ENCODE assay signal across 19 mouse cellular contexts in genomic region chr5:124621362-124621761, GRCm38 (mm10). TPM values are rescaled to one million over a fixed set of nuclear protein-coding genes. Genes with fewer than 3 reads are reported as not detected.
A peak's percentile ranks its signal among the peaks of the same experiment; 100 is the strongest.
DNase-seq lines count a peak whose midpoint lies in the region; ATAC-seq and TF ChIP-seq lines count a peak whose summit lies in the region.
"Had no signal": no experiment of that assay in that cellular context is flagged by ENCODE, and none has a peak within 500 bp of the region (broad histone marks: within the 10 kb centered on the region; RNA-seq: fewer than 3 reads in every experiment).

No protein-coding gene starts in this region.

- no peak overlapping the region for H3K9ac ChIP-seq in stomach, postnatal 0 days (ENCODE audit: low read length)
- H3K9ac ChIP-seq: forebrain, postnatal 0 days; limb, embryonic 13.5 days; liver, embryonic 14.5 days; neural tube, embryonic 13.5 days; stomach, embryonic 15.5 days had no signal

- TF ChIP-seq EP300 in stomach, postnatal 0 days (optimal IDR thresholded peaks at IDR 0.05) = no peak

- no peaks in the 10 kb centered on the region for H3K27me3 ChIP-seq in stomach, postnatal 0 days (ENCODE audit: control insufficient read depth, insufficient read depth, low read length)
- H3K27me3 ChIP-seq: embryonic facial prominence, embryonic 13.5 days; limb, embryonic 13.5 days; neural tube, embryonic 13.5 days; stomach, embryonic 15.5 days had no signal

- no peak for TF ChIP-seq CTCF in layer of hippocampus, adult 2 months (conservative IDR thresholded peaks at IDR 0.05)
- TF ChIP-seq CTCF in stomach, postnatal 0 days (IDR thresholded peaks at IDR 0.05; ENCODE audit: low read depth) = no peak

- DNase-seq in adrenal gland, adult (ENCODE audit: inconsistent age in 2 of 2, low spot score in 1 of 2) = peak; percentile 27 to 50
- DNase-seq in adrenal gland, postnatal 4 days (ENCODE audit: low spot score in 2 of 2) = no peak
- peak in 1 of 2 experiments; percentile 22 for DNase-seq in layer of hippocampus, adult 2 months (ENCODE audit: low spot score in 2 of 2)
- no peak for DNase-seq in layer of hippocampus, postnatal 36 days
- peak; percentile 10 for DNase-seq in MN1 (ENCODE audit: low spot score)
- DNase-seq in stomach, postnatal 0 days (ENCODE audit: low spot score) = no peak
- DNase-seq in thymus, postnatal 36 days = no peak
- DNase-seq: cerebellum, adult 18-20 months; forebrain, postnatal 0 days; gastrocnemius, adult 2 months; kidney, adult 9 months; kidney, postnatal 4 days; spleen, adult 18-20 months had no signal

- H3K36me3 ChIP-seq in stomach, postnatal 0 days (ENCODE audit: control insufficient read depth, insufficient read depth, low read length) = no peaks in the 10 kb centered on the region
- H3K36me3 ChIP-seq: stomach, embryonic 15.5 days had no signal

- H3K4me1 ChIP-seq in stomach, postnatal 0 days (replicated peaks; ENCODE audit: control insufficient read depth, insufficient read depth) = no peaks in the 10 kb centered on the region
- H3K4me1 ChIP-seq: embryonic facial prominence, embryonic 13.5 days; limb, embryonic 13.5 days; neural tube, embryonic 13.5 days; stomach, embryonic 15.5 days had no signal

- H3K9me3 ChIP-seq in stomach, postnatal 0 days (ENCODE audit: control insufficient read depth, low read length) = no peaks in the 10 kb centered on the region
- H3K9me3 ChIP-seq: embryonic facial prominence, embryonic 13.5 days; limb, embryonic 13.5 days; neural tube, embryonic 13.5 days; stomach, embryonic 15.5 days had no signal

- ATAC-seq in monocyte, adult 5-6 weeks (replicated peaks; ENCODE audit: insufficient number of reproducible peaks, low FRiP score, low TSS enrichment, poor library complexity, severe bottlenecking) = peak; percentile 59; the same call in 1 of the 2 replicates
- ATAC-seq in stomach, postnatal 0 days (ENCODE audit: low FRiP score, low TSS enrichment) = no peak
- ATAC-seq: forebrain, postnatal 0 days had no signal

- 74% methylated on average over 13 of the region's 13 CpGs for WGBS in stomach, postnatal 0 days

- H3K27ac ChIP-seq in layer of hippocampus, adult 2 months = peak overlapping the region; percentile 53; the same call in 1 of the 2 replicates
- H3K27ac ChIP-seq in stomach, postnatal 0 days (replicated peaks) = no peak overlapping the region
- H3K27ac ChIP-seq: embryonic facial prominence, embryonic 13.5 days; gastrocnemius, adult 2 months; limb, embryonic 13.5 days; liver, embryonic 14.5 days; neural tube, embryonic 13.5 days; stomach, embryonic 15.5 days had no signal

- no peak overlapping the region for H3K4me3 ChIP-seq in layer of hippocampus, adult 2 months
- H3K4me3 ChIP-seq in stomach, postnatal 0 days (ENCODE audit: low read depth, low read length) = no peak overlapping the region
- H3K4me3 ChIP-seq: embryonic facial prominence, embryonic 13.5 days; gastrocnemius, adult 2 months; limb, embryonic 13.5 days; neural tube, embryonic 13.5 days; stomach, embryonic 15.5 days had no signal

- H3K4me2 ChIP-seq in stomach, postnatal 0 days (replicated peaks; ENCODE audit: low read depth) = no peak overlapping the region
- H3K4me2 ChIP-seq: embryonic facial prominence, embryonic 13.5 days; limb, embryonic 13.5 days; neural tube, embryonic 13.5 days; stomach, embryonic 15.5 days had no signal

RNA-seq across cellular contexts. Expression of gene Atp6v0a2, which starts 7.0 kb away (rescaled TPM):
- total RNA-seq in adrenal gland, postnatal 4 days (2021) = 10 to 100 TPM; 48.8 to 49.0 TPM
- 10 to 100 TPM; 54.3 to 63.9 TPM for total RNA-seq in layer of hippocampus, adult 2 months (2021)
- 10 to 100 TPM; 58.7 to 60.5 TPM for total RNA-seq in layer of hippocampus, postnatal 36 days (2021)
- total RNA-seq in monocyte, adult 5-6 weeks (2017) = 26.6 to 55.9 TPM (median 27.8 TPM) in 3 replicates
- 27.2 and 29.2 TPM in 2 replicates for polyA plus RNA-seq in stomach, postnatal 0 days (2015; fragmentation: Nextera tagmentation; extraction: Ambion mirVana)

RNA-seq across cellular contexts. Expression of gene Gtf2h3, which starts 42.4 kb away (rescaled TPM):
- 10 to 100 TPM; 43.2 to 45.5 TPM for total RNA-seq in adrenal gland, postnatal 4 days (2021)
- total RNA-seq in layer of hippocampus, adult 2 months (2021) = 10 to 100 TPM; 31.7 to 35.7 TPM
- total RNA-seq in layer of hippocampus, postnatal 36 days (2021) = 10 to 100 TPM; 30.0 to 32.4 TPM
- total RNA-seq in monocyte, adult 5-6 weeks (2017) = 12.7 to 25.2 TPM (median 15.0 TPM) in 3 replicates
- polyA plus RNA-seq in stomach, postnatal 0 days (2015; fragmentation: Nextera tagmentation; extraction: Ambion mirVana) = 24.9 and 27.6 TPM in 2 replicates

RNA-seq across cellular contexts. Expression of gene Eif2b1, which starts 42.4 kb away (rescaled TPM):
- total RNA-seq in adrenal gland, postnatal 4 days (2021) = 10 to 100 TPM; 54.2 to 58.5 TPM
- total RNA-seq in layer of hippocampus, adult 2 months (2021) = 10 to 100 TPM; 36.7 to 36.8 TPM
- total RNA-seq in layer of hippocampus, postnatal 36 days (2021) = 10 to 100 TPM; 36.1 to 40.6 TPM
- 21.2 to 26.1 TPM (median 23.4 TPM) in 3 replicates for total RNA-seq in monocyte, adult 5-6 weeks (2017)
- 58.8 and 61.2 TPM in 2 replicates for polyA plus RNA-seq in stomach, postnatal 0 days (2015; fragmentation: Nextera tagmentation; extraction: Ambion mirVana)

Comparison
In these comparisons a context has a peak if more than half of its experiments do, and no peak if none do; other contexts are left out.
1. DNase-seq: peak in adrenal gland, adult (2 of 2) and MN1 (single experiment); none in adrenal gland, postnatal 4 days (0 of 2), layer of hippocampus, postnatal 36 days (0 of 2), stomach, postnatal 0 days (single experiment) and thymus, postnatal 36 days (0 of 2).